Mouse (Mus musculus) brain, embryonic 14.5 days (tissue): ENCODE results near the gene Nell1.

Source experiments
- CTCF ChIP-seq: fragments of 200-500 bp; IDR thresholded peaks from 2 replicates; pipeline ENCODE4 v1.5.1; 2012; ENCODE audit warnings: inconsistent platforms, mild to moderate bottlenecking, moderate library complexity, borderline replicate concordance; ENCODE audit not compliant: insufficient read depth, insufficient read length; ENCODE audit errors: extremely low read depth
- POLR2A ChIP-seq: fragments of 200-500 bp; IDR thresholded peaks from 2 replicates; pipeline ENCODE4 v1.6.1; 2012; ENCODE audit warnings: mild to moderate bottlenecking, inconsistent platforms, borderline replicate concordance; ENCODE audit not compliant: poor library complexity, insufficient read depth, insufficient read length, severe bottlenecking; ENCODE audit errors: extremely low read depth

- TF ChIP-seq CTCF (no peak), POLR2A (no peak)
These were observed 466.6 kb downstream of the Nell1 start for GRCm38 (mm10) chr7:50441237-50441636.
